Mouse (Mus musculus) stomach, postnatal 0 days (tissue): ENCODE data around the gene Atp8b4. TPM values are rescaled to one million over a fixed set of nuclear protein-coding genes. Genes with fewer than 3 reads are reported as not detected.

Experiments used
- ATAC-seq: fragments of 200-750 bp; cut with Nextera tagmentation; 2 replicates; pipeline ENCODE4 v1.8.0; 2017; ENCODE audit not compliant: low FRiP score, low TSS enrichment
- DNase-seq: peaks from one replicate; pipeline ENCODE4 v3.0.0-alpha.2; 2016; ENCODE audit warnings: low spot score
- H3K27ac ChIP-seq: fragments of 300-500 bp; sonication (generic); replicated peaks from 2 replicates; pipeline ENCODE4 v1.5.1; 2014; ENCODE audit warnings: mild to moderate bottlenecking, control low read depth
- H3K27me3 ChIP-seq: fragments of 300-500 bp; sonication (generic); 2 replicates; pipeline ENCODE4 v1.6.1; 2014; ENCODE audit warnings: low read length; ENCODE audit not compliant: control insufficient read depth, insufficient read depth
- H3K36me3 ChIP-seq: fragments of 300-500 bp; sonication (generic); 2 replicates; pipeline ENCODE4 v1.6.1; 2014; ENCODE audit warnings: low read length, mixed read lengths; ENCODE audit not compliant: control insufficient read depth, insufficient read depth
- H3K4me1 ChIP-seq: fragments of 300-500 bp; sonication (generic); replicated peaks from 2 replicates; pipeline ENCODE4 v1.6.1; 2014; ENCODE audit warnings: antibody characterized with exemption; ENCODE audit not compliant: control insufficient read depth, insufficient read depth
- H3K4me2 ChIP-seq: fragments of 300-500 bp; sonication (generic); replicated peaks from 2 replicates; pipeline ENCODE4 v1.6.1; 2014; ENCODE audit warnings: low read depth, mild to moderate bottlenecking, control low read depth, moderate library complexity
- H3K4me3 ChIP-seq: fragments of 300-500 bp; sonication (generic); 2 replicates; pipeline ENCODE4 v1.5.1; 2014; ENCODE audit warnings: low read depth, low read length, control low read depth
- H3K9ac ChIP-seq: fragments of 300-500 bp; sonication (generic); 2 replicates; pipeline ENCODE4 v1.6.1; 2014; ENCODE audit warnings: mild to moderate bottlenecking, low read length, control low read depth, mixed read lengths
- H3K9me3 ChIP-seq: fragments of 300-500 bp; sonication (generic); 2 replicates; pipeline ENCODE4 v1.6.1; 2016; ENCODE audit warnings: low read length; ENCODE audit not compliant: control insufficient read depth
- CTCF ChIP-seq: IDR thresholded peaks from 2 replicates; pipeline ENCODE4 v1.5.1; 2016; ENCODE audit warnings: antibody characterized with exemption, low read depth, mild to moderate bottlenecking, moderate library complexity
- EP300 ChIP-seq: optimal IDR thresholded peaks from 2 replicates; pipeline ENCODE3; 2016; ENCODE audit warnings: antibody characterized with exemption
- WGBS: fragments of 180-500 bp; shearing (Covaris S2); extraction: QIAGEN DNeasy Blood & Tissue Kit; methylation state at CpG from one replicate; pipeline ENCODE4 v1.1.7; 2014; 5-methylcytosine and 5-hydroxymethylcytosine counted together
- polyA plus RNA-seq: library from polyadenylated mRNA; unstranded; fragments of >200 nt; fragmentation: Nextera tagmentation; extraction: Ambion mirVana; gene quantifications from 2 replicates; pipeline ENCODE4 v1.2.1, GENCODE M21; 2015

The Atp8b4 gene
- polyA plus RNA-seq, 1 experiment from 2014 or later, result 0.07 TPM

- DNase-seq (no peak), ATAC-seq (no peak)
- Histone ChIP-seq H3K9me3 (no peaks in the 10 kb centered on the region), H3K36me3 (no peaks in the 10 kb centered on the region), H3K27ac (peak overlapping the region; percentile 70), H3K27me3 (no peaks in the 10 kb centered on the region), H3K4me1 (no peaks in the 10 kb centered on the region), H3K4me2 (peak overlapping the region; percentile 11; the same call in 1 of the 2 replicates), H3K4me3 (no peak overlapping the region), H3K9ac (no peak overlapping the region; the same call in 1 of the 2 replicates)
- WGBS, result 32% methylated on average over 21 of the region's 21 CpGs
- TF ChIP-seq CTCF, result no peak
- TF ChIP-seq EP300, result no peak
Measured at GRCm38 (mm10) chr2:126361131-126361810, 139.2 kb downstream of the Atp8b4 start.

DNA sequence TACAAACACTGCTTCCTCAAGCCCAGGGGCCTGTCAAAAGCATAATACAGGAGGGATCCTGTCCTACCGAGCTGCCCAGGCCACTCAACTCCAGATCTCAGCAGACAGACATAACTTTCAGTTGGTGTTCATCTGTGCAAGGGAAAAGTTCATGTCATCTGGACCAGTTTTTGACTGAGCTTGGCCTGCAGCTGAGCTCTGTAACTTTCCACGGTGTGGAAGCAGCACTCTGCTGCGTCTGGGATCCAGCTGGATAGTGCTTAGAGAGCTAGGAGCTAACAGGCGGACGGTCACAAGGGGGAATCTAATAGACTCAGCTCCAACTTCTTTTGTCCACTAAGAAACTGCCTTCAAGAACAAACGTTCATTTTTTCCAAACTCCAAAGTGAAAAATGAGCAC lies 139.8 kb downstream of the Atp8b4 start:
- Histone ChIP-seq H3K9me3 (no peaks in the 10 kb centered on the region), H3K36me3 (no peaks in the 10 kb centered on the region), H3K27me3 (no peaks in the 10 kb centered on the region), H3K9ac (no peak overlapping the region; the same call in 1 of the 2 replicates), H3K4me1 (no peaks in the 10 kb centered on the region), H3K27ac (peak overlapping the region; percentile 70), H3K4me2 (0 out of 2 replicates have a peak overlapping the region, but pooled peaks have one; percentile 11), H3K4me3 (no peak overlapping the region)
- no peak for DNase-seq
- no peak for ATAC-seq
- TF ChIP-seq EP300 (no peak), CTCF (0 out of 2 replicates have a peak, but pooled peaks have one; percentile 11)
- WGBS, result 36% methylated on average over 6 of the region's 6 CpGs

DNA sequence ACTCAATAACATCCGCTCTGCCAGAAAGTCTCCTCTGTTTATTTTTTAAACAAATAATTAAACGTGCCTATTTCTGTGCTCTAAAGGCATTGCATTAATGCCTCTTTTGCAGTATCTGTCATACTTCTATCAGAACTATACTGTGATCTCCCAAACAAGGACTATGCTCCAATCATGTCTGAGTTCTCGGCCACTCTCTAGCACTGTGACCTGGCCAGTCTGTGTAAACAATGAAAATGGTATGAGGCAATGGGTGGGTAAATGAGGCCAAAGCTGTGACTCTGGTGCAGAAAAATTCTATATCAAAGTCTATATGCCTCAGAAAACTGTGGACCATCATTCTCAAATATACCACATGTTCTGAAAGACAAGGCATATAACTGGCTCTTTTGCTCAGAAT lies 140.5 kb downstream of the Atp8b4 start:
- ATAC-seq (no peak), DNase-seq (no peak)
- Histone ChIP-seq H3K4me2 (no peak overlapping the region), H3K36me3 (no peaks in the 10 kb centered on the region), H3K9me3 (no peaks in the 10 kb centered on the region), H3K4me1 (no peaks in the 10 kb centered on the region), H3K4me3 (no peak overlapping the region), H3K9ac (no peak overlapping the region), H3K27me3 (no peaks in the 10 kb centered on the region), H3K27ac (no peak overlapping the region)
- no peak for TF ChIP-seq EP300
- no peak for TF ChIP-seq CTCF
- 49% methylated on average over 3 of the region's 3 CpGs for WGBS

- TF ChIP-seq CTCF (no peak), EP300 (no peak)
- no peak for ATAC-seq
- Histone ChIP-seq H3K36me3 (no peaks in the 10 kb centered on the region), H3K27ac (no peak overlapping the region), H3K27me3 (no peaks in the 10 kb centered on the region), H3K4me1 (no peaks in the 10 kb centered on the region), H3K9ac (no peak overlapping the region), H3K4me3 (no peak overlapping the region), H3K4me2 (no peak overlapping the region), H3K9me3 (no peaks in the 10 kb centered on the region)
- DNase-seq, result no peak
- WGBS, result 76% methylated on average over 1 of the region's 1 CpGs
Measured at GRCm38 (mm10) chr2:126359278-126359677, 141.2 kb downstream of the Atp8b4 start.

DNA sequence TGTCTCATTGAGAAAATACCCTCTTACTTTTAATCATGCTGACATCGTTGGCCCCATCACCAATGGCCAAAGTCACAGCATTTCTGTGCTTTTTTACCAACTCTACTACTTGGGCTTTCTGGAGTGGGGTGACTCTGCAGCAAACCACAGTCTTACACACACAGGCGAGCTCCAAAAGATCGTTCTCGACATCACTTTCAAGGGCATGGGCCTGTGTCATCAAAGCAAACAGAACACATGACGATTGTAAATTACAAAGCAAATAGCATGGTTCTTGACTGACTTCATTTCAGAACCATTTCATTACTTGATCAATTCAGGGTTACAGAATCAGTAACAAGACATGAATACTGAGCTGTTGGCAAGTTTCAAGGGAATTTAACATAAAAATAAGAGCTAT lies 141.7 kb downstream of the Atp8b4 start:
- no peak overlapping the region for H3K27ac ChIP-seq
- no peaks in the 10 kb centered on the region for H3K9me3 ChIP-seq
- H3K4me3 ChIP-seq, result no peak overlapping the region
- ATAC-seq, result no peak
- WGBS, result 92% methylated on average over 5 of the region's 5 CpGs
- no peak for DNase-seq
- H3K4me1 ChIP-seq, result no peaks in the 10 kb centered on the region
- H3K9ac ChIP-seq, result no peak overlapping the region
- H3K36me3 ChIP-seq, result no peaks in the 10 kb centered on the region
- no peak overlapping the region for H3K4me2 ChIP-seq
- TF ChIP-seq CTCF, result no peak
- no peak for TF ChIP-seq EP300
- no peaks in the 10 kb centered on the region for H3K27me3 ChIP-seq

GRCm38 (mm10) chr2:126355259-126355658 lies 145.2 kb downstream of the Atp8b4 start:
- Histone ChIP-seq H3K9me3 (no peaks in the 10 kb centered on the region), H3K4me2 (no peak overlapping the region), H3K36me3 (no peaks in the 10 kb centered on the region), H3K4me1 (no peaks in the 10 kb centered on the region), H3K9ac (no peak overlapping the region), H3K27me3 (no peaks in the 10 kb centered on the region), H3K27ac (no peak overlapping the region), H3K4me3 (no peak overlapping the region)
- ATAC-seq (no peak), DNase-seq (no peak)
- WGBS, result 95% methylated on average over 2 of the region's 2 CpGs
- TF ChIP-seq CTCF (no peak), EP300 (no peak)
